Comparison of ENCODE assay signal across 8 mouse cellular contexts in genomic region chr16:21794697-21795045, GRCm38 (mm10). TPM values are rescaled to one million over a fixed set of nuclear protein-coding genes. Genes with fewer than 3 reads are reported as not detected.
DNase-seq lines count a peak whose midpoint lies in the region; ATAC-seq and TF ChIP-seq lines count a peak whose summit lies in the region.

No protein-coding gene starts in this region.

- H3K4me1 ChIP-seq in cerebellum, adult 2 months (ENCODE audit: control insufficient read depth, insufficient read depth, low read length) = peaks cover 8% of the 10 kb centered on the region; the same call in 1 of the 2 replicates
- H3K4me1 ChIP-seq in testis, adult 2 months (ENCODE audit: control insufficient read depth, insufficient read depth, low read length) = peaks cover 2% of the 10 kb centered on the region; the same call in 1 of the 2 replicates
- peaks cover 4% of the 10 kb centered on the region; the same call in 1 of the 2 replicates for H3K4me1 ChIP-seq in limb, embryonic 14.5 days (ENCODE audit: control insufficient read depth, insufficient read depth, low read length)
- 0 out of 2 replicates have a peak, but pooled peaks cover 3% of the 10 kb centered on the region for H3K4me1 ChIP-seq in stomach, embryonic 16.5 days (ENCODE audit: control insufficient read depth, insufficient read depth, low read length)

- H3K9ac ChIP-seq in limb, embryonic 14.5 days (ENCODE audit: low read depth, low read length, severe bottlenecking) = peak overlapping the region; percentile 74
- peak overlapping the region; percentile 79 for H3K9ac ChIP-seq in stomach, embryonic 16.5 days (ENCODE audit: low read length)

- TF ChIP-seq CTCF in cerebellum, adult 2 months (IDR thresholded peaks at IDR 0.05; ENCODE audit: borderline replicate concordance, insufficient read depth, low read depth, low read length) = no peak
- no peak for TF ChIP-seq CTCF in testis, adult 2 months (IDR thresholded peaks at IDR 0.05; ENCODE audit: control insufficient read depth, insufficient read depth, insufficient replicate concordance, low read depth, low read length)

- ATAC-seq in limb, embryonic 14.5 days (ENCODE audit: low FRiP score, low read depth) = no peak
- ATAC-seq in stomach, embryonic 16.5 days (ENCODE audit: insufficient read depth, low FRiP score) = no peak

- 0% methylated on average over 14 of the region's 14 CpGs for WGBS in cerebellum, adult 2 months
- 2% methylated on average over 14 of the region's 14 CpGs for WGBS in limb, embryonic 14.5 days
- under 1% methylated on average over 14 of the region's 14 CpGs for WGBS in stomach, embryonic 16.5 days

- H3K36me3 ChIP-seq in testis, adult 2 months (ENCODE audit: control insufficient read depth, insufficient read depth, low read length) = no peaks in the 10 kb centered on the region
- H3K36me3 ChIP-seq in limb, embryonic 14.5 days (ENCODE audit: control insufficient read depth, insufficient read depth, low read length) = peaks cover 2% of the 10 kb centered on the region; the same call in 1 of the 2 replicates
- no peaks in the 10 kb centered on the region for H3K36me3 ChIP-seq in stomach, embryonic 16.5 days (ENCODE audit: control insufficient read depth, insufficient read depth, low read length)

- H3K9me3 ChIP-seq in limb, embryonic 14.5 days (ENCODE audit: control insufficient read depth, low read length) = no peaks in the 10 kb centered on the region
- no peaks in the 10 kb centered on the region for H3K9me3 ChIP-seq in stomach, embryonic 16.5 days (replicated peaks; ENCODE audit: control insufficient read depth, low read length)

- H3K27ac ChIP-seq in cerebellum, adult 2 months (ENCODE audit: insufficient read depth, low read length) = peak overlapping the region; percentile 89
- no peak overlapping the region; the same call in 1 of the 2 replicates for H3K27ac ChIP-seq in testis, adult 2 months (ENCODE audit: control insufficient read depth, insufficient read depth, low read depth, low read length)
- H3K27ac ChIP-seq in limb, embryonic 14.5 days (replicated peaks; ENCODE audit: low read depth, low read length) = peak overlapping the region; percentile 76; the same call in 1 of the 2 replicates
- peak overlapping the region; percentile 68 for H3K27ac ChIP-seq in stomach, embryonic 16.5 days (ENCODE audit: low read length)

- H3K4me3 ChIP-seq in cerebellum, adult 2 months (replicated peaks; ENCODE audit: insufficient read depth, low read depth, low read length) = peak overlapping the region; percentile 96
- peak overlapping the region; percentile 94 for H3K4me3 ChIP-seq in testis, adult 2 months (ENCODE audit: control insufficient read depth, low read depth, low read length)
- H3K4me3 ChIP-seq in limb, embryonic 14.5 days (replicated peaks; ENCODE audit: low read length) = peak overlapping the region; percentile 85
- peak overlapping the region; percentile 72 for H3K4me3 ChIP-seq in stomach, embryonic 16.5 days (replicated peaks; ENCODE audit: low read length)

- DNase-seq in cerebellum, adult 2 months = no peak
- no peak for DNase-seq in cerebellum, postnatal 10 days
- DNase-seq in testis, postnatal 14 days (ENCODE audit: low spot score) = no peak
- DNase-seq in limb, embryonic 14.5 days (ENCODE audit: low spot score) = no peak
- no peak for DNase-seq in cerebellum, postnatal 14 days
- DNase-seq in cerebellum, adult 9-11 months = no peak

- peak overlapping the region; percentile 84 for H3K4me2 ChIP-seq in limb, embryonic 14.5 days (replicated peaks; ENCODE audit: low read depth, low read length, severe bottlenecking)
- H3K4me2 ChIP-seq in stomach, embryonic 16.5 days (ENCODE audit: low read depth, low read length) = peak overlapping the region; percentile 88

- H3K27me3 ChIP-seq in cerebellum, adult 2 months (ENCODE audit: control insufficient read depth, insufficient read depth, low read length) = no peaks in the 10 kb centered on the region
- H3K27me3 ChIP-seq in testis, adult 2 months (ENCODE audit: control insufficient read depth, insufficient read depth, low read length) = no peaks in the 10 kb centered on the region
- no peaks in the 10 kb centered on the region for H3K27me3 ChIP-seq in limb, embryonic 14.5 days (ENCODE audit: control insufficient read depth, insufficient read depth, low read length)
- no peaks in the 10 kb centered on the region for H3K27me3 ChIP-seq in stomach, embryonic 16.5 days (ENCODE audit: control insufficient read depth, insufficient read depth, low read length)

- no peak for TF ChIP-seq POLR2A in cerebellum, adult 2 months (IDR thresholded peaks at IDR 0.05; ENCODE audit: borderline replicate concordance, insufficient read depth, low read length)
- no peak for TF ChIP-seq POLR2A in testis, adult 2 months (IDR thresholded peaks at IDR 0.05; ENCODE audit: control insufficient read depth, low read depth, low read length)
- no peak for TF ChIP-seq POLR2A in limb, embryonic 14.5 days (IDR thresholded peaks at IDR 0.05; ENCODE audit: borderline replicate concordance, extremely low read depth, insufficient read depth, insufficient read length)

RNA-seq across cellular contexts. Expression of gene Map3k13, which starts 0.5 kb away (rescaled TPM):
- polyA plus RNA-seq in cerebellum, adult 2 months (2012; rRNA removed) = 13.1 and 13.3 TPM in 2 replicates
- 0.49 and 0.51 TPM in 2 replicates for polyA plus RNA-seq in testis, adult 2 months (2012; rRNA removed)
- 1.2 and 1.4 TPM in 2 replicates for polyA plus RNA-seq in limb, embryonic 14.5 days (2012; rRNA removed)
- polyA plus RNA-seq in limb, embryonic 14.5 days (2014; fragmentation: Nextera tagmentation; extraction: Ambion mirVana) = 0.79 and 0.92 TPM in 2 replicates
- polyA plus RNA-seq in stomach, embryonic 16.5 days (2015; fragmentation: Nextera tagmentation; extraction: Ambion mirVana) = 1.2 and 1.3 TPM in 2 replicates

RNA-seq across cellular contexts. Expression of gene Ehhadh, which starts 7.1 kb away (rescaled TPM):
- polyA plus RNA-seq in cerebellum, adult 2 months (2012; rRNA removed) = 3.8 and 4.4 TPM in 2 replicates
- 0.74 and 1.1 TPM in 2 replicates for polyA plus RNA-seq in testis, adult 2 months (2012; rRNA removed)
- 4.7 and 4.8 TPM in 2 replicates for polyA plus RNA-seq in limb, embryonic 14.5 days (2012; rRNA removed)
- polyA plus RNA-seq in limb, embryonic 14.5 days (2014; fragmentation: Nextera tagmentation; extraction: Ambion mirVana) = 2.3 and 2.7 TPM in 2 replicates
- 5.7 and 6.4 TPM in 2 replicates for polyA plus RNA-seq in stomach, embryonic 16.5 days (2015; fragmentation: Nextera tagmentation; extraction: Ambion mirVana)
